Mouse (Mus musculus): ENCODE measurements around the gene Tcea2.

Gene Tcea2

GRCm38 (mm10) chr2:181674934-181675333, 5.2 kb upstream of the Tcea2 start:
- DNase-seq (ENCODE audit: low spot score in 2 of 2): no peak

- DNase-seq (ENCODE audit: low spot score in 2 of 2): peak; percentile 40 to 73
Observed at GRCm38 (mm10) chr2:181675454-181675853, 4.7 kb upstream of the Tcea2 start.

GRCm38 (mm10) chr2:181676424-181676823, 3.7 kb upstream of the Tcea2 start:
- no peak for DNase-seq (ENCODE audit: low spot score in 2 of 2)

- DNase-seq (ENCODE audit: low spot score in 2 of 2): peak in 1 of 2 experiments; percentile 46
Observed at GRCm38 (mm10) chr2:181677096-181677754, 2.9 kb upstream of the Tcea2 start.

- DNase-seq (ENCODE audit: low spot score in 2 of 2): no peak
Observed at GRCm38 (mm10) chr2:181677755-181678098, 2.4 kb upstream of the Tcea2 start.

- peak; percentile 66 to 77 for DNase-seq (ENCODE audit: low spot score in 2 of 2)
Observed at GRCm38 (mm10) chr2:181678780-181679179, 1.3 kb upstream of the Tcea2 start.

GRCm38 (mm10) chr2:181680716-181681117, 607 bp downstream of the Tcea2 start:
- no peak for DNase-seq (ENCODE audit: low spot score in 2 of 2)

GRCm38 (mm10) chr2:181681978-181682377, 1.9 kb downstream of the Tcea2 start:
- no peak for DNase-seq (ENCODE audit: low spot score in 2 of 2)

GRCm38 (mm10) chr2:181683381-181683780, 3.3 kb downstream of the Tcea2 start:
- no peak for DNase-seq (ENCODE audit: low spot score in 2 of 2)

- DNase-seq (ENCODE audit: low spot score in 2 of 2): no peak
Observed at GRCm38 (mm10) chr2:181684713-181685112, 4.6 kb downstream of the Tcea2 start.

GRCm38 (mm10) chr2:181685686-181686085, 5.6 kb downstream of the Tcea2 start:
- DNase-seq (ENCODE audit: low spot score in 2 of 2): no peak

GRCm38 (mm10) chr2:181687586-181687985, 7.5 kb downstream of the Tcea2 start:
- DNase-seq (ENCODE audit: low spot score in 2 of 2): no peak

GRCm38 (mm10) chr2:181689466-181690160, 9.5 kb downstream of the Tcea2 start:
- no peak for DNase-seq (ENCODE audit: low spot score in 2 of 2)

- no peak for DNase-seq (ENCODE audit: low spot score in 2 of 2)
Observed at GRCm38 (mm10) chr2:181691083-181691482, 11.0 kb downstream of the Tcea2 start.

GRCm38 (mm10) chr2:181691571-181691970, 11.5 kb downstream of the Tcea2 start:
- DNase-seq (ENCODE audit: low spot score in 2 of 2): no peak

GRCm38 (mm10) chr2:181692304-181692703, 12.2 kb downstream of the Tcea2 start:
- DNase-seq (ENCODE audit: low spot score in 2 of 2): no peak

- peak; percentile 72 to 83 for DNase-seq (ENCODE audit: low spot score in 2 of 2)
Observed at GRCm38 (mm10) chr2:181693339-181694280, 13.5 kb downstream of the Tcea2 start, which contains the start of gene Rgs19. Gene Rgs19 (minus strand): TSS chr2:181693977.

GRCm38 (mm10) chr2:181694581-181694980, 14.5 kb downstream of the Tcea2 start:
- no peak for DNase-seq (ENCODE audit: low spot score in 2 of 2)

- DNase-seq (ENCODE audit: low spot score in 2 of 2): no peak
Observed at GRCm38 (mm10) chr2:181695776-181696175, 15.7 kb downstream of the Tcea2 start.

- no peak for DNase-seq (ENCODE audit: low spot score in 2 of 2)
Observed at GRCm38 (mm10) chr2:181696801-181697420, 16.8 kb downstream of the Tcea2 start.

GRCm38 (mm10) chr2:181698241-181698640, 18.1 kb downstream of the Tcea2 start, which contains the start of gene Lkaaear1:
Gene Lkaaear1 (minus strand): TSS chr2:181698442.
- DNase-seq (ENCODE audit: low spot score in 2 of 2): no peak

- no peak for DNase-seq (ENCODE audit: low spot score in 2 of 2)
Observed at GRCm38 (mm10) chr2:181706668-181707067, 26.6 kb downstream of the Tcea2 start.

Data from urinary bladder, postnatal 36 days (tissue).